Mouse (Mus musculus) hematopoietic stem cell, adult 5-6 weeks (primary cell): ENCODE measurements at regions not wholly inside any gene's neighbourhood (a gene's known extent, or its start where the extent isn't known, plus 50 kb on each side); places are given as distances from the start of the nearest gene placed in this dataset.

Source experiments
- ATAC-seq, 2 experiments: fragments of 125-278 bp in 1 of 2; replicated peaks in 1 of 2; 2 replicates each; pipeline ENCODE4 v1.8.0; 2016 to 2017; ENCODE audit warnings: inconsistent platforms in 2 of 2, mild to moderate bottlenecking in 2 of 2, moderate number of reproducible peaks in 2 of 2, low read depth in 1 of 2, moderate TSS enrichment in 1 of 2; ENCODE audit not compliant: low FRiP score in 2 of 2, poor library complexity in 2 of 2, severe bottlenecking in 2 of 2, insufficient read depth in 1 of 2, low TSS enrichment in 1 of 2

DNA sequence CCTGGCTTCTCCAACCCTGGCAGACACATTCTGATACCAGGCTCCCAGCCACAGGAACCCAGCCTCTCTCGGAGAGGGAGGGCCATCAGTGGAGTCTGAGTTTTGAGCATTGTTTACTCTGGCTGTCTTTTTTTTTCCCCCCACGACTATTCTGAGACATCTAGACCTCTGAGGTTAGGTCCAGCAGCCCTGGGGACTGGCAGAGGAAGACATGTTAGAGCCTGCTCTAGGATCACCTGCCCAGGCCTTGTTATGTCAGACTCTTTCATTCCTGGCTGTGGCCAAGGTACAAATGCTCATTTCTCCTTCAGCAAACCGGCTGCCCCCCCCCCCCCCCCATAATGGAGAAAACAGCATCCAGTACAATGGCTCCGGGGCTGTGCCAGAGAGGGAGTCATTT lies 291.4 kb downstream of the CK137956 start:
- ATAC-seq = no peak

DNA sequence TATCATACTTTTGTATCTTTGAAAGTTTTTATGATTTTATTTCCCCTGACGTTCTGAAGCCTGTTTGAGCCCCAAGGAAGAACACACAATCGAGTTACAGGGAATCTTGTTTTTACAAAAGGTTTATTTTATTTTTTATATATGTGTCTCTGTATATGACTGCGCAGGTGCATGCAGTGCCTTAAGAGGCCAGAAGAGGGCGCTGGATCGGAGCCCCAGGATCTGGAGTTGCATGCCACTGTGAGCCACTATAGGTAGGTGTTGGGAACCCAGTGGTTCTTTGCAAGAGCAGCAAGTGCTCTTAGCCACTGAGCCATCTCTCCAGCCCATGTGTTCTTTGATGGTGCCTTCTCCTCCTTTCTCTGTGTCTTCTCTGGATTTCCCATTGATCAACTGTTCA lies 292.3 kb downstream of the CK137956 start:
- no peak for ATAC-seq

DNA sequence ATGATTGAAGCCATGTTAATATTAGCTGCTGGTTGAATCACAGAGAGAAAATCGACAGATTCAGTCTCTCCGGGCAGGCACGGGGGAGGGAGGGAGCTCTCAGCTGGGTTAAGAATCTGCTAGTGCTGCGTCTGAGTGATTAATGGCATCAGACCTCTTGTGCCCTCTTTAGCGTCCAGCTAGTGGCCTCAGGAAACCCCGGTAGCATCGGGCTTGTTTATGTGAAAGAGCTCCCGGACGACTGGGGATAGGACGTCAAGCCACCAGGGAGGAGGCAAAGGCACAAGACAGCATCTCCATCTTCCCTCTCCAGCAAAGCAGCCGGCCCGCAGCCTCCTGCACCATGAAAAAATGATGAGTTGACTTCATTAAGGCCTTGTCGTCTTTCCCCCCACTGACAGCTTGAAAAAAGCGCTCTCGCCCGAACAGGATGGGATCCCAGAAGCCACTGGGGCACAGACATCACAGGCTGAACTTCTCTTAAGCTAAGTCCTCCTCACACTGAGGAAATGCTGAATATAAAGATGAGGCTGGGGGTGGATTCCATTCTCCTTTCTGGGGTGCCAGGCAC lies 294.9 kb downstream of the CK137956 start:
- ATAC-seq = no peak

DNA sequence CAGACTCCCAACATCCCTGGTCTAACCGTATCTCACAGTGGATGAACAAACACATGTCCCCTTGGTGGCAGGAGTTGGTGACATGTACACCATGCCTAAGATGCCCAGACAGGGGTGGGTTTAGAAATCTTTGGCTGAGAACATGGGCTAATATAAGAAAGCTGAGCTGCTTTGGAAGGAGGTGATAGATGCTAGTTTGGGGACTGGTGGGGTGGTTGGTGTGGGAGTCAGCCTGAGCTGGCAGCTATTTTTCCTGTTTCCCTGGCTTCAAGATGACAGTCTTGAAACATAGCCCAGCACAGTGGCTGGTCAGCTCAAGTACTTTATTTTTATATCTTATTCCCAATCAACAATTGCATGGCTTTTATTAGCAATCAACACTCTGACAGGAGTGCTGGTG lies 302.0 kb upstream of the Gjb5 start:
- no peak for ATAC-seq

DNA sequence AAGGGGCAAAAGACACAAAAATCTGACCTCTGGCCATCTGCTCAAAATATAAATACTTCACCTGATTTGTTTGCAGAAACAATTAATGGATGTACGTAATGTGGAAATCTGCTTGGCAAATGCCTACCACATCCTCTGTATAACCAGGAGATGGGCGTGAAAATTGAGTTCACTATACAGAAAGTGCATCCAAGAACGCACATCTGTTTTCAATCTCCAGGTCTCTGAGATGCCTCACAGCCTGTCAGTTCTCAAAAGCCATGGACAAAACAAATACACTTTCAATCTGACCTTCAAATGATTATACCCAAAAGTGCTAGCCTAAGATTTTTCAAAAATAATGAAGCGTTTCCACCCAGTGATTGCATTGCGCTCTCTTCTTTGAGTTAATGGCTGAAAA lies 293.6 kb upstream of the Gjb5 start:
- no peak for ATAC-seq

DNA sequence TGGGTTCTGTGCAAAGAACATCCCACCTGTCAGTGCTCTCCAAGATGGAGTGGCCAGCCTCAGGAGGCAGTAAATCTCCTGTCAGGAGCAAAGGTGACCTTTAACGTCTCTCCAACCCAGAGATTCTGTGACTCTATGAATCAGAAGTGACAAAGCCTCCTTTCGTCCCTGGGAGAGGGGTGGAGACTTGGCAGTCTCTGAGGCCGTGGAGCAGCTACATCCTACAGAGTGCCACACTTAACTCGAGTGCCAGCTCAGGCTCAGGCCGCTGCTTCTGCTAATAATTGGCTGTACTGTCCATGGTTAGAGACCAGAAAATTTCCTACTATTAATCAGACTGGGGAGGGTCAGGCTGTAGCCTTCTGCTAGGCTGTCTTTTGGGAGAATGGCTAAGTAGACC lies 290.0 kb upstream of the Gjb5 start:
- ATAC-seq = no peak

DNA sequence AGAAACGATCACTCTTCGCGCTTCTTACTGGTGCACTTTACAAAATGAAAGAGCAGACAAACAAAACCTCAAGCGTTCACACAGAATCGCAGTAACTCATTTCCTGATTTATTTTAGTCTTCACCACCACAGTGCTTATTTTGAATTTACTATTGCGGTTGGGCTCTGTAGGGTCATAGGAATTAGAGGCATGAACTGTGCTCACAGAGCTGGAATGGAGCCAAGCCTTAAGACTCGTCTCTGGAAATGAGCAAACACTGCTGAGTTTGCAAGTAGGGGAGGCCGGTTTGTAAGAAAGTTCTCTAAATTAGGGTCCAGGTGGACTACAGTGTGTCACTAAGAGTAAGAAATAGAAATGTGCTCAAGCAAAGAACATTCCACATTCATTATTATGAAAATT lies 289.2 kb upstream of the Gjb5 start:
- ATAC-seq = no peak

DNA sequence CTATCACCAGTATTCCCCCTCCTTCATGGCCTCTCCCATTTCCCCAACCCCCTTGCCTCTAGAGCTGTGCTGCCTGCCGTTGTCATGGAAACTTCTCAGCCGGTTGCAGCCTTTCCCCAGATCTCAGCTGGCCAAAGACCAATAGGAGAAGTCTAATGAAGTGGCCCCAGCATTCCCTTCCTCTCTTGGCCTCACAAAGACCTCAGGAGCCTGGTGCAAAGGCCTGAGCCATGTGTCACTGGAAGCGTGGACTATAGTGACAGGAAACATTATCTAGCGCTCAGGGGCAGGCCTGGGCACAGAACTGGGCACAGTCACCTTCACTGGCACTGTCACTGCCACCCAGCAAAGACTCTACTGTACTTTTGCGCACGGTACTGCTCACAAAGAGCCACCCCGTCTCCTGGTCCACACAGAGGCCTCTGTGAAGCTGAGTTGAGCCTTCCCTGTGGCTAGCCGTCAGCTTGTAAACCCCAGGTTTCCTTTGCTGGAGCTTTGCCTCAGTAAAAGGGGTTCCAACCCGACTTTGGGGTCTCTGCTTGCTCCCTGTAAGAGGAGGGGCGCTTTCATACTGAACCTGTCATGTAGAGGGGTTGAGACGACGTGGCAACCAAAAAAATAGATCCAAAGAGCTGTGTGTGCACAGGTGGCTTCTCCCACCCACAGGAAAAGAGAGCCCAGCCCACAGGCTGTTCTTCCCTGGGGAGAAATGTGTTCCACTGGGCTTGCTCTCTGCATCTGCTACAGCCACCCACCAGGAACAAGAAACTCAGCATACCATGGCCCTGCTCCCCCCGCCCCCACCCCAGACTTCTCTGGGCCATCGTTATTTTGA lies 282.5 kb upstream of the Gjb5 start:
- no peak for ATAC-seq

DNA sequence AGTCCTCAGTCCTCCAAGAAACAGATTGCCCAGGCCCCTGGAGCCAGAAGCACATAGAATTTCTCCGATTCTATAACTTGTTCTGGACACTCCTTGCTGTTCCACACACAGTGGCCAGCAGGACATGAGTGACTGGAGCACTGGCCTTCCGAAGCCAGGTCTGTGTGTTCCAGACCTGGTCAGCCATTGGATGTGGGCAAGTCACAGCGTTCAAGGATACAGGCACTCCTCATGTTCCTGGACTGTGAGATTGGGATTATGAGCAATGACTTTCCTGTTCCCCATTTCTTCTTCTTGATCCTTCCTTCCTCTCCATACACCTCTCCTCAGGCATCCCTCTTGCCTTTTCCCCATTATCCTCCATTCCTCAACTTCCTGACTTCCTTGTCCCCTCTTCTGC lies 281.8 kb upstream of the Gjb5 start:
- no peak for ATAC-seq

DNA sequence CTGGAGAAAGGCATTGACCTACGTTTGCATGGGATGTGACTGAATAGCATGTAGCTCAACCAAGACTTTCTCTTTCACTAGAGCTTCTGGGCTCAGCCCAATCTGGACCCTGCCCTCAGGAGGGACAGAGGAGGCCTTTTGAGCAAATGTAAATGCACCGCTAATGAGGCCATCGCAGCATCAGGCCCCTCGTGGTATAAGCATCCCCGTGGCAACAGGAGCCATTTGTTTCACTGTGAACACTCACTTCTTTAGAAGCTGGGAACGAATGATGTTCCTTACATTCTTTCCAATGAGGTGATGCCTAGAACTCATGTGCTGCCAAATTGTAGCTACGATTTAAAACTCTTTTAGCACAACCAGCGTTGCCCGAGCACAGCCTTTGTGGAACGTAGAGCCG lies 279.0 kb upstream of the Gjb5 start:
- ATAC-seq = no peak

DNA sequence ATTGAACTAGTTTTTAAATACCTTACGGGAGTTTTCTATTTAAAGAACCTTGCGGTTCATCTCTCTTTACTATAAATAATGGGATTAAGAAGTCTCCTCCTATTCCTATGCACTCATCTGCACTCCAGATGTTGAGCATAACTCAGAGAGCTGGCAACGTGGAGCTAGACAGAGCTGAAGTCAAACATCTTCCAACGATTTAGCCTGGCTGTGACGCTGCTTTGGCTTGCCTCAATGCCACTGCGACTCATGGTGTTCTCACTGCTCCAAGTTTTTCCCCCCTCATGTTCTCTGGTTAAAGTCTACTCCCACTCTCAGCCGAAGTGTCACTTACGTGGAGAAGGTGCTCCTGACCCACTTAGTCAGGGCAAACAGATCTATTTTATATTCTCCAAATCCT lies 277.3 kb upstream of the Gjb5 start:
- ATAC-seq = no peak

DNA sequence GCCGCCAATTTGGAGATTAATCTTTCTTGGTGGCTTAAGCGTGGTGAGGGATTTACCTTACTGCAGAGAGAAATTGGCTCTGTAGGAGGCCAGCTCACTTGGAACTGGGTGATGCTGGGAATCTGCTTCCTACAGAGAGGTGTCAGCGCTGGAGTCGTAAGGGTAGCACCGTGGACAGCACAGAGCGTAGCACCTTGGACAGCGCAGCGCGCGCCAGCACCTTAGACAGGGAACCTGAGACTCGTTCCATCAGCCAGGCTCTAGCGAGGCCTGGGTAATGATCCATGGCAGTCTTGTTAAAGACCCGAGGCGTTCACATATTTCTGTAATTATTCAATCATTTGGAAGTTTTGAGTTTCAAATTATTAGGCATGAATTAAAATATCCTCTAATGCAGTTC lies 261.9 kb upstream of the Gjb5 start:
- no peak for ATAC-seq

DNA sequence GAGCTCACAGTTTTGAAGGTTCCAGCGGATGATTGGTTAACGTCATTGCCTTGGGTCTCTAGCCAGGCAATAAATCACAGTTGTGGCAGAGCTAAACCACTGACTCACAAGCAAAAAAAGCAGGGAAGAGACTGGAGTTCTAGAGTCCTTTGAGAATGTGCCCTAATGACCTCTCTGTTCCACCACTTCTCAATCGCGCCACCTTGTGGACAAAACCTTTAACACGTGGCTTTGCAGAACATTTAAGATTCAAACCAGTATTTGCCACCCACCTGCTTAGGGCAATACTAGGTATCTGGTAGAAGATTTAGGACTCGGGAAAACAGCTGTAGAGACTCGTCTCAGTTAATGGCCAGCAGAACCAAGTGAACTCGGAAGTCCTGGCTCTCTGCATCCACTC lies 254.8 kb upstream of the Gjb5 start:
- no peak for ATAC-seq

DNA sequence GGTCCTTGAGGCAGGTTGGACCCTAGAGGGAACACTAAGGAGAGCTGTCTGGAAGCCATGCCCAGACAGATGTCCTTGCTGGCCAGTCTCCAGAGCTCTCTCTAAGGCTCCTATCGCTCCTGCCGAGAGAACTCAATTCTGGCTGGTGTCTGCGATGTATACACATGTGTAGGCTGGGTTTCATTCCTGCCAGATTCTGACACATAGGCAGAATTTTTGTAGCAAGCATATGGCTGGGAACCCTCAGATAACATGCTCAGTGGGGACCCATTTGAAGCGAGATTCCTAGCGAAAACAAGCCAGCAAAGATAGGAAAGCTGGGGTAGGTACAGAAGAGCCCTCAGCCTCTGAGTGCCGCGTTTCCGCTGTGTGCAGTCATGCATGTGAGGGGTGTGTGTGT lies 242.9 kb upstream of the Gjb5 start:
- ATAC-seq = no peak

DNA sequence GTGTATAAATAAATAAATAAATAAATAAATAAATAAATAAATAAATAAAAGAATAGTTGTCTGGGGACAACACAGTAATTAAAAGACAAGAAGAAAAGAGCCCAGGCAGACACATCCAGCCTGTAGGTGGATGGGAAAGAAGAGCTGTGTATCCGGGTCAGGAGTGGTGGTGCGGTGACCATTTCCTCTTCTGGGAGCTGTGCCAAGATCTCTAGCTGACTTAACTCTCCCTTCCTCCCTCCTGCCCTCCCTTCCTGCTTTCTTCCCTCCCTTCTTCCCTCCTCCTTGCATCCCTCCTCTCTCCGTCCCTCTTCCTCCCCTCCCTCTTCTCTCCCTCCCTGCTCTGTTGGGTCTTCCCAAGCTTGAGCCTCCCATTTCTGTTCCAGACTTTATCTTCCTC lies 240.6 kb upstream of the Gjb5 start:
- no peak for ATAC-seq

DNA sequence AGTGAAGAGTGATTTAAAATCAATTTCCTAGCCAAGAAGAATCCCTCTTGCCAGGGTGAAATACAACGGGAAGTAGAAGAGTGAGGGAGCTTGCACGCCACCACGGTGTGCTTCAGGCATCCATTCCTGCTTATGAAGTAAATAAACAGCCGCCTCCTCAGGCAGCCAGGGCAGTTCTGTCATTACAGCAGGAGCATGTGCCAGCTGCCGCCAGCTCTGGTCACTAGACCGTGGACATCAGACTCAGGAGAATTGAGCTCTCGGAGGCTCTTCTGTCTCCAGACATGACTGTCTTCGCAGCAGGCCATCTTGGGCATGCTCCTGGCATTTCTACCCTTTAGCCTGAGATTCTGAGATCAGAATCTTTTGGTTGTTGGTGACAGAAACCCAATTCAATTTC lies 236.1 kb upstream of the Gjb5 start:
- no peak for ATAC-seq

DNA sequence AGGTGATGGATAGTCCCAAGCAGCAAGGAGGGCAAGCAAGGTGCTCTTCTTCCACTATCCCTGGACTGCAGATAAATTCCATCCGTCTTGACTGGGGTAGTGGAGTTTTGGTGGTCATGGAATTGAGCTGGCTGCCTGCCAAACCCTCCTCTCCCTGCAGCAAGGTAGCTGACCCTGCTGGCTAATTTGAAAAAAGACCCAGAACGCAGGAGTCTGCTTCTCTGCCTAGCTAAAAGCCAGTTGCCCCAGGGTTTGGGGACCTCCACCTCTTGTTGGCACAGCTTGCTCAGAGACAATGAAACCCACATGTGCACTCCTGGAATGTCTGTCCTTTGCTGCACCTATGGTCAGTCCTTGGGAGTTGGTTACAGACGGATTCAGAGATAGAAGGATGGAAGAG lies 233.6 kb upstream of the Gjb5 start:
- ATAC-seq = no peak

DNA sequence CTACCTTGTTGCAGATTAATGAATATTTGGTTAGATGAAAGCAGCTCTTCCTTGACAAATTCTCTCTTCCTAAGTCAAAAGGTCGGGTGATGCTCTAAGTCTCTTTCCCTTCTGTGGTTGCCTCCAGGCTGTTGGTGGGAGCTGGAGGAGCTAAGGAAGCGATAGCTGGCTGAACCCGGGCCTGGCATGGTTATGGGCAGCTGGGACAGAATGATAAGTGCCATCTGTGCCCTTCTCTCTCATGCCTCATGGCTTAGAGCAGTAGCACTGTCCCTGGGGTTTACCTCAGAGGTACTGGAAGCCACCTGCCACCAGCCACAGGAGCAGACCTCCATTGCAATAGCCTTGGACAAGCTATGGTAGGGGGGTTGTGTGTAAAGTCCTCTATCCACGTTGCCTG lies 228.8 kb upstream of the Gjb5 start:
- ATAC-seq = no peak

DNA sequence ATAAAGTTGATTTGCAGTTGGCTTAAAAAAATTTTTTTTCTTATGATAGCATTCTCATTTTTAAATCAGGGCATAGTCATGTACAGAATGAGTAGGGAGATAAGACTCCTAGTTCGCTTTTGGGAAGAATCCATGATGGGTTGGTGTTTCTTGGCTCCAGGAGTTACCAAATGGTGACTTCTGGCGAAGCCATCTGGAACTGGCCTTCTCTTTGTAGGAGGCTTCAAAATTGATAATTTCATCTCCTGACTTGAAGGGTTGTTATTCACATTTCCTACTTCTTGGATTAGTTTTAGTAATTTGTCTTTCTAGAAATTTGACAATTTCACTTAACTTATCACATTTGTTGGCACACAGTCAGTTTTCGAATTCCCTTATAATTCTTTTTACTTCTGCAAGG lies 218.5 kb upstream of the Gjb5 start:
- ATAC-seq = no peak
